Mouse (Mus musculus) liver, adult (tissue): Measurements from ENCODE around the gene Lrmda.

Source experiments
- GATA4 ChIP-seq: IDR thresholded peaks from 2 replicates; pipeline ENCODE4 v1.6.1; 2014; ENCODE audit warnings: mild to moderate bottlenecking, low read length; ENCODE audit not compliant: insufficient replicate concordance

Lrmda gene

DNA sequence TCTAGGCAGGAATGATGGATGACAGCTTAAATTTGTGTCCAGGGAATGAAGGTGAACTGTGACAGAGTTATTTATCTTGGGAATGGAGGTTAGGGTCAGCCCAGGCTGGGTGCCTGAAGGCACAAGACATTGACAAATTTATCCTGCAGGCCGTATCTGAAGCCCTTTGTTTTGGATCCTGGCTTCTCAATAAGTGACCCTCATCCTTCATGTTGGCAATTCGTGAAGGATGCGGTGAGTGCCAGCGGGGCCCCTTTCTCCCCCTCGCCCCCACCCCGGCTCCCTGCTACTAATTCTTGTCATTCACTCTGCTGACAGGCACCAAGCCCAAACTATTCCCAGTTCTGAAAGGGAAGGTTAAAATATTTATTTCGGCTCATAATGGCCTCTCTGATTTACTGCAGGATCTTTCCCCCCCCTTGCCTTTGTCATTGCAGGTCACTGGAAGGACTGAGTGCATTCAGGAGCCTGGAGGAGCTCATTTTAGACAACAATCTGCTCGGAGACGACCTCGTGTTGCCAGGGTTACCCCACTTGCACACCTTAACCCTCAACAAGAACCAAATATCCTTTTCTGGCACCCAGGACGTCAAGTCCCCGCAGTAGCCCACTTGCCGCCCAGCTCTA is 558.0 kb downstream of the Lrmda start:
- no peak for TF ChIP-seq GATA4

DNA sequence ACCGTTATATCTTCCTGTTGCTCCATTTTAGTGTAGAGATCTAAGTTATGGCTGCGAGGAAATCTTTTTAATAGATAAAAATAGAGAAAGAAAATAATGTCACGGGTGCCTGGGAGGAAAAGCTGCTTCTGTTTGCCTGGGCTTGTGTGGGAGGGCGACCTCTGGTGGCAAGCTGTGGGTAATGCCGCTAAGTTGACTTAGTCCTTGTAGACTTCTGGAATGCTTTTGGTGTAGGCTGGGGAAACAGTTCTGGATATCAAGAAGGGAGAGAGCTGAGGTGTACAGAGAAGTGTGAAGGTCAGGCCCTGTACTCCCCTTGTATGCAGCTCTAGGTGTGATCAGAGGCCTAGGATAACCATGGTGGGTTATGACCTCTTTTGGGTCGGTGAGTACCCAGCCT is 558.7 kb downstream of the Lrmda start:
- no peak for TF ChIP-seq GATA4

GRCm38 (mm10) chr14:22578986-22579385 is 559.5 kb downstream of the Lrmda start:
- no peak for TF ChIP-seq GATA4

GRCm38 (mm10) chr14:22582065-22582464 is 562.6 kb downstream of the Lrmda start:
- TF ChIP-seq GATA4 = no peak

GRCm38 (mm10) chr14:22586281-22586680 is 566.8 kb downstream of the Lrmda start:
- TF ChIP-seq GATA4 = no peak

GRCm38 (mm10) chr14:22586796-22587195 is 567.3 kb downstream of the Lrmda start:
- no peak for TF ChIP-seq GATA4

- TF ChIP-seq GATA4 = no peak
Measured at GRCm38 (mm10) chr14:22587285-22587957, 567.9 kb downstream of the Lrmda start.

DNA sequence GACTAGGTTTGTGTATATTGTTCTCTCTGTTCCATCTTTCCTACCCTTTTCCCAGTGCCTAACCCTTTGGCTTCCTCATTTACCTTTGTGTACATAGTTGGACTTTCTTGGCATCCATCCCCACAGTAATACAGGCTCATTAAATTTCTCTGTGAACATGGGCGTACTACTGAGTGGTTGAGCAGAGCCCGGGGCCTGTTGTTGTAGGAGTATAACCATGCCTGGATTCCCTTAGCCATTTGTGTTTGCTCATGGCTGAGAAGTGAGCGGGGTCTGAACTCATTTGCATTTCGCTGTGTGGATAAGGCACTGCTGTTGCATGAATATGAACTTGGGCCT is 568.4 kb downstream of the Lrmda start:
- no peak for TF ChIP-seq GATA4

DNA sequence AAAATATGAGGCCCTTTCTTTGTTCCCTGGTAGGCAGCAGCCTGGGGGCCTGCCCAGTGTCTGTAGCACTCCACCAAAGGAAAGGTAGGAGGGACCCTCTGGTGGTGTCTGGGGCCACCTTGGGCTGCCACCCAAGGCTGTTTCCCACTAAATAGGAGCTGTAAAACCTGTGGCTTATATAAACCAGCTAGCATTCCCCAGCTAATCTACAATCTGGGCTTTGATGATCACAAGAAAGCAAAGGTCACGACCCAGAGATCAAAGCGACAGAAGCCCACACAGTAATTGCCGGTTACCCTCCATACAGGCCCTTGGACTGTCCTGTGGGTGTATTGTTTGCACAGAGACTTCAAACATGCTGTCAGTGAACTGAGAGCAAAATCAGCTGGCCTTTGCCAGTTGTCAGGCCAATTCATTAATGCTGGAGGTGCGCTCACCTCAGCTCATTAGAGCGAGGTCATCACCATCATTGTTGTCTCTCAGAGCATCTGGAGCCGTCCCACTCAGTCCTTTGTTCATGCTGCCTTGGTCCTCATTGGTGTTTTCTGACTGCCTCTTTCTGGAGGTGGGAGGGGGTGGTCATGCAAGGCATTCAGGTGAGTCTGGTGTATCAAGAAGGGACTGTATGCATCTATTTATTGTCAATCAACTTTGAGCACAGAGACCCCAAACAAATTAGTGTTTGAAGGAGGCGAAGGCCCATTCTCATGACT is 570.1 kb downstream of the Lrmda start:
- no peak for TF ChIP-seq GATA4

DNA sequence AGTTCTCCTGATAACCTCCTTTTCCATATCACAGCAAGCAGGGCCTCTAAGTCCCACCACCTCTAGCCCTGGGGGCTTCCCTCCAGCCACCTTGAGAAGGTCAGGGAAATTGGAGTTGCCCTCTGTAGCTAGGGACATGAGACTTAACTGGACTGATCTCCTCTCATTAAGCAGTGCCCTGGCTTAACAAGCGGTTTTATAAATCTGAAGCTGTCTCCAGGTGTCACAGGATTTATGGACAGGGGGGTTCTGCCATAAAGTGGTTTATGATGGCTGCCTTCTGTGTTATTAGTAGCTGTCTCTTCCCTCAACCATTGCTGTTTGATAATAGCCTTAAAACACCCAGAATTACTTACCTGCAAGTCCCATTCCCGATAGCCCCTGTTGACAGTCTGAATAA is 571.7 kb downstream of the Lrmda start:
- TF ChIP-seq GATA4 = no peak

DNA sequence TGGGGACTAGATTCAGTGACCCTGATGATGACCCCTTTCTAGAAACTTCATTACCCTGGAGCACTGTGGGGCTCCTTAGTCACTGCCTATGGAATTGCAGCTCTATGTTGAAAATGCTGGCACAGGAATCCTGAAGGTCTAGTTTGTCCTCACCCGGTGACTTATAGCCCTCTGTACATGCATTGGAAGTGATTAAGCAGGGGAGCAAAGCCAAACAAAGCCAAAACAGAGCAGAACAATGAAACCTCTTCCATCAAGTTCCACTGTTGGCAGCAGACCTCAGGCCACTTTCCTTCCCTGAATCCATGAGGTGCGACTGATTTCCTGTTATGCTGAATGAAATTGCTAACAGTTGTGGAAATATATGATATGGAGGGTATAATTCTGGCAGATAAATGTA is 578.0 kb downstream of the Lrmda start:
- TF ChIP-seq GATA4 = no peak

DNA sequence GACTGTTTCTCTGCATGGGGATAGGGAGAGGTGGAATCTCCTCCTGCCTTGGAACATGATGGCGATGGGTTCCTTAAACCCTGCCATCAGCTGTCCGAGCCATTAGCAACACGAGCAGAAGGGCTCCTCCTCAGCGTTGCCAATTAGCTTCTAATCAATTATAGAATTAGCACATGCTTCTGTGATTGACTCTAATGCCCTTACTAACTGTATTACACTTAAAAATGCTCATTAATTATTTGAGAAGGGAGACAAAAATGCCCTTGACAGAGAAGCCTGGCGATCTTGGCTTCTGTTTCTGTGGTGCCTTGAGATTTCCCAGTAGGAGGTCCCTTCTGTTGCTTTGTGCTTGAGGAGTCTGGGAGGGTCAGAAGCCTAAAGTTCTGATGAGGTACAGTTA is 579.1 kb downstream of the Lrmda start:
- no peak for TF ChIP-seq GATA4

DNA sequence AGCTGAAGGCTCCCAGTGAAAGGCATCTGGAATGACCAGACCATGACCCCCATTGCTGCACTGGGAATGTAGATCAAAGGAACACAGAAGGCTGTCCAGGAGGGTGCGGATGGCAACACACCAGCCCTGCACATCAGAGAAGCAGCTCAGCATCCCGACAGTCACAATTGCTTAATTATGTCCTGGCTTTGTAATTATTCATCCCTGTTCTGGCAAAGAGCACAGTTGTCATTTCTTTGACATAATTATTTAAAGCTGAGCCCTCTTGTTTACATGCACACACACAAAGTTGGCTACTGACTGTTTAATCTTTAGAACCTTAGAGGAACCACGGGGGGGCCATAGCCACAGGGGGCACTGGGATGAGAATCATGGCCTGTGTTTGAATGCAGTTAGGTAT is 580.7 kb downstream of the Lrmda start:
- TF ChIP-seq GATA4 = no peak

DNA sequence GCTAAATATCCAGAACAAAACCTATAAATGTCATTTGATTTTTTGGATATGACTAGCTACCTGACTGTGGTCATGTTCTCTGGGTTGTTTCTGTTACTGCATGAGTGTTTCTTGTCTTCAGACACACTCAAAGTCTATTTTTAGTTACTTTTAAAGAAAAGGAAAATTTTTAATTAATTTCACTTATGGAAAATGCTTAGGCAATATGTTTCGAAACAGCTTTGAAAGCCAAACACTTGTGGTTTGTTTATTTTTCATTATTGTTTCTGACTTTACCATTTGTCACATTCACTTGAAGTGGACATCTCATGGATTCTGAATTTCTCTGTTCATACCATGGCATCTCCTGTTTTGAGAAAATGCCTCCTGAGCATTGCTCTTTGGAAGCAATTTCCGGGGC is 582.8 kb downstream of the Lrmda start:
- no peak for TF ChIP-seq GATA4

DNA sequence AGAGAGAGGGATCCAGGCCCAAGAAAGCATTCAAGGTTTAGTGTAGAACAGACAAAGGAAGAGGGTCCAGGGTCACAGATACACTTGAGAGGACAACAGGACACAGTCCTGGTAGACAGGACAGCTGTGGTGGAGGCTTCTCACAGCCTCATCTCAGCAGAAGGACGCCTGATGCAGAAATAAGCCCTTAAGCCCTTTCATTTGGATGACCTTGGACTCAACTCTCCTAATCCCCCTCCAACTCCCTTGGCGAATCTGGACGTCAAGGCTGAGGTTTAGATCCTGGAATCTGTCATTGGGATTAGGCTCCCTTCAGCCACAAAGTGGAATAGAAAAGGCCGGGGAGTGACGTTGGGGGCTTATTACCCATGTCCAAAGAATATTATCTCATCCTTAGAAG is 589.1 kb downstream of the Lrmda start:
- no peak for TF ChIP-seq GATA4

- no peak for TF ChIP-seq GATA4
Measured at GRCm38 (mm10) chr14:22609261-22610245, 590.0 kb downstream of the Lrmda start.

GRCm38 (mm10) chr14:22611011-22611410 is 591.5 kb downstream of the Lrmda start:
- no peak for TF ChIP-seq GATA4
